Mouse (Mus musculus) liver, postnatal 0 days (tissue): ENCODE results near the gene Gpha2. TPM values are rescaled to one million over a fixed set of nuclear protein-coding genes. Genes with fewer than 3 reads are reported as not detected.

Experiments used
- ATAC-seq: fragments of 200-750 bp; cut with Nextera tagmentation; 2 replicates; pipeline ENCODE4 v1.8.0; 2017; ENCODE audit warnings: mild to moderate bottlenecking, moderate library complexity
- DNase-seq: peaks from one replicate; pipeline ENCODE4 v3.0.0-alpha.2; 2016
- H3K27ac ChIP-seq: fragments of 300-500 bp; sonication (generic); 2 replicates; pipeline ENCODE4 v1.5.1; 2014; ENCODE audit warnings: antibody characterized with exemption, moderate library complexity, mild to moderate bottlenecking, low read depth
- H3K27me3 ChIP-seq: fragments of 300-500 bp; sonication (generic); 2 replicates; pipeline ENCODE4 v1.6.1; 2014; ENCODE audit warnings: low read length, control low read depth, mixed read lengths; ENCODE audit not compliant: insufficient read depth
- H3K36me3 ChIP-seq: fragments of 300-500 bp; sonication (generic); replicated peaks from 2 replicates; pipeline ENCODE4 v1.6.1; 2014; ENCODE audit warnings: mild to moderate bottlenecking, control low read depth, low read length, moderate library complexity, mixed read lengths; ENCODE audit not compliant: insufficient read depth
- H3K4me1 ChIP-seq: fragments of 300-500 bp; sonication (generic); 2 replicates; pipeline ENCODE4 v1.6.1; 2014; ENCODE audit warnings: antibody characterized with exemption, mild to moderate bottlenecking, control low read depth; ENCODE audit not compliant: insufficient read depth
- H3K4me2 ChIP-seq: fragments of 300-500 bp; sonication (generic); 2 replicates; pipeline ENCODE4 v1.6.1; 2014; ENCODE audit warnings: low read depth, mild to moderate bottlenecking, low read length, moderate library complexity, mixed read lengths
- H3K4me3 ChIP-seq: fragments of 300-500 bp; sonication (generic); 2 replicates; pipeline ENCODE4 v1.5.1; 2014; ENCODE audit warnings: low read depth, low read length
- H3K9ac ChIP-seq: fragments of 300-500 bp; sonication (generic); replicated peaks from 2 replicates; pipeline ENCODE4 v1.6.1; 2014; ENCODE audit warnings: mild to moderate bottlenecking, moderate library complexity
- H3K9me3 ChIP-seq: fragments of 300-500 bp; sonication (generic); 2 replicates; pipeline ENCODE4 v1.6.1; 2016; ENCODE audit warnings: mild to moderate bottlenecking, control low read depth, low read length, mixed read lengths
- CTCF ChIP-seq: sonication (generic); IDR thresholded peaks from 2 replicates; pipeline ENCODE4 v1.5.1; 2016; ENCODE audit warnings: antibody characterized with exemption, low read depth
- EP300 ChIP-seq: IDR thresholded peaks from 2 replicates; pipeline ENCODE4 v1.6.1; 2016; ENCODE audit warnings: antibody characterized with exemption, low read depth, mild to moderate bottlenecking
- WGBS: fragments of 180-500 bp; shearing (Covaris S2); extraction: QIAGEN DNeasy Blood & Tissue Kit; methylation state at CpG from one replicate; pipeline ENCODE4 v1.1.7; 2014; ENCODE audit not compliant: insufficient replicate concordance; 5-methylcytosine and 5-hydroxymethylcytosine counted together
- polyA plus RNA-seq: library from polyadenylated mRNA; unstranded; fragments of >200 nt; fragmentation: Nextera tagmentation; extraction: Ambion mirVana; gene quantifications from 2 replicates; pipeline ENCODE4 v1.2.1, GENCODE M21; 2015

Gpha2 gene
- polyA plus RNA-seq, 1 experiment from 2014 or later: not detected

DNA sequence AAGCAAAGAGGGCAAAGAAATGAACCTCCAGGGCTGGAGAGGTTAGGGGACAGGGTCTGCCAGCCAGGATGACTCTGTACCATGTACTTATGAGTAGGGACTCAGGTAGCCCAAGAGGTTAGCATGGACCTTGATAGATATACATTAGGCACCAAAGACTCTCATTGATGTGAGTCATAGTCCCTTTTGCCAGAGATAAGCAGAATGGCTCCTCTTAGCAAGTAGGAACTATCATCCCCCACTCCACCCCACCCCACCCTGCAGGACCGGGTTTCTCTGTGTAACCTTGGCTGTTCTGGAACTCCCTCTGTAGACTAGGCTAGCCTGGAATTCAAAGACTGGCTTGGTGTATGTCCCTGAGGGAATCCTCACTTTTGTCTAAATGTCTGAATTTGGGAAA is 14.0 kb downstream of the Gpha2 start:
- H3K27me3 ChIP-seq: no peaks in the 10 kb centered on the region
- 26% methylated on average over 1 of the region's 1 CpGs for WGBS
- H3K27ac ChIP-seq: peak overlapping the region; percentile 75
- TF ChIP-seq CTCF: no peak
- no peak for TF ChIP-seq EP300
- peak overlapping the region; percentile 6; the same call in 1 of the 2 replicates for H3K9ac ChIP-seq
- H3K36me3 ChIP-seq: peaks cover 16% of the 10 kb centered on the region; the same call in 1 of the 2 replicates
- peak overlapping the region; percentile 45 for H3K4me2 ChIP-seq
- H3K4me1 ChIP-seq: peaks cover 43% of the 10 kb centered on the region
- DNase-seq: no peak
- no peaks in the 10 kb centered on the region for H3K9me3 ChIP-seq
- ATAC-seq: no peak
- 0 out of 2 replicates have a peak overlapping the region, but pooled peaks have one; percentile 22 for H3K4me3 ChIP-seq

DNA sequence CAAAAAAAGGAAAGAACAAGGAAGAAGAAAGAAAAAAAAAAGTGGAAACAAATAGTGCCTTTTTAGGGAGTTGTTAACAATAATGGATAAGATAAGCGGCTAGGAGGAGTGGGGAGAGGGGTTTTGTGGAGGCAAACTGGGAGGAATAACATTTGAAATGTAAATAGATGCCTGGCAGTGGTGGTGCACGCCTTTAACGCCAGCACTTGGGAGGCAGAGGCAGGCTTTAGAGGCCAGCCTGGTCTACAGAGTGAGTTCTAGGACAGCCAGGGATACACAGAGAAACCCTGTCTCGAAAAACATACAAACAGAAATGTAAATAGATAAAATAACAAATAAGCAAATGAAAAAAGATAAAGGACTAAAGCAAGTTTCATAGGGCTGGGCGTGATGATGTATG is 14.5 kb downstream of the Gpha2 start:
- 44% methylated on average over 5 of the region's 5 CpGs for WGBS
- Histone ChIP-seq H3K9me3 (no peaks in the 10 kb centered on the region), H3K27ac (peak overlapping the region; percentile 75), H3K4me3 (peak overlapping the region; percentile 22), H3K4me1 (peaks cover 40% of the 10 kb centered on the region), H3K4me2 (peak overlapping the region; percentile 45), H3K27me3 (no peaks in the 10 kb centered on the region), H3K36me3 (peaks cover 16% of the 10 kb centered on the region; the same call in 1 of the 2 replicates), H3K9ac (no peak overlapping the region; the same call in 1 of the 2 replicates)
- DNase-seq: no peak
- TF ChIP-seq CTCF (no peak), EP300 (no peak)
- no peak for ATAC-seq

DNA sequence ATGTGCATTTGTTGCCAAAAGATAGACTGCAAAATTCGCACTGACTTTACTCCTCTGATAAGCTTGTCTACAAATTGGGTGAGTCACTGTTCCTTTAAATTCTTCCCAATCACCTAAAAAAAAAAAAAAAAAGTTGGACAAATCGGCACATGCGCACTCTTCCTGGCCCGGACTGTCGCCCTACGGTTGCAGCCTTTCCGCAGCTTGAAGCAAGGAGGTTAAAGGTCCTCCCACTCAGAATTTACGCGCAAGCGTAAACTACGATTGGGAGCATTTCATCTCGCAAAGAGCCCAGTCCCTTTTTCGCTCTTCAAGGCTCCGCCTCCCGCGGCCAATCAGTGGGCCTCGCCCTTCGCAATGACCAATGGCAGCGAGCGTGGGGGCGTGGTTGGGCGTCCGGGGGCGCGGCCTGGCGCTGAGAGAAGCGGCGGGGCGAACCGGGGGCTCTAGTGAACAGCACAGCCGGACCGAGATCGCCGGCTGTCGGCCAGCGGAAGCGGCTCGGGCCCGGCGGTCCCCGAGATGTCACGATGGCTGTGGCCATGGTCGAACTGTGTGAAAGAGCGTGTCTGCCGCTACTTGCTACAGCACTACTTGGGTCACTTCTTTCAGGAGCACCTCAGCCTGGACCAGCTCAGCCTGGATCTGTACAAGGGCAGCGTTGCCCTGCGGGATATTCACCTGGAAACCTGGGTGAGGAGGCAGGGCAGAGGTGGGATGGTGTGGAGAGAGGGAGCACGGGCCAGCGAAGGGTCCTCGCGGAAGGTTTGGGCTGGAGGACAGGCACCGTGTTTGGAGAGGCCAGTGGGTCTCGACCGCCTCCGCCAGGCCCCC is 15.3 kb downstream of the Gpha2 start, which contains the start of gene Atg2a:
Atg2a (plus strand) TSS at position 395 of the 834 bp plus-strand sequence.
- Histone ChIP-seq H3K4me3 (peak within 1 kb of the TSS; percentile 82), H3K9me3 (no peaks in the 10 kb centered on the region), H3K4me2 (peak within 1 kb of the TSS; percentile 78), H3K27ac (peak within 1 kb of the TSS; percentile 98), H3K4me1 (peaks cover 37% of the 10 kb centered on the region), H3K9ac (peak within 1 kb of the TSS; percentile 93), H3K27me3 (no peaks in the 10 kb centered on the region), H3K36me3 (peaks cover 24% of the 10 kb centered on the region)
- ATAC-seq: peak; percentile 92
- peak; percentile 76; the same call in 1 of the 2 replicates for TF ChIP-seq EP300
- TF ChIP-seq CTCF: no peak; the same call in 1 of the 2 replicates
- peak; percentile 99 for DNase-seq
- 1% methylated on average over 53 of the region's 55 CpGs for WGBS

DNA sequence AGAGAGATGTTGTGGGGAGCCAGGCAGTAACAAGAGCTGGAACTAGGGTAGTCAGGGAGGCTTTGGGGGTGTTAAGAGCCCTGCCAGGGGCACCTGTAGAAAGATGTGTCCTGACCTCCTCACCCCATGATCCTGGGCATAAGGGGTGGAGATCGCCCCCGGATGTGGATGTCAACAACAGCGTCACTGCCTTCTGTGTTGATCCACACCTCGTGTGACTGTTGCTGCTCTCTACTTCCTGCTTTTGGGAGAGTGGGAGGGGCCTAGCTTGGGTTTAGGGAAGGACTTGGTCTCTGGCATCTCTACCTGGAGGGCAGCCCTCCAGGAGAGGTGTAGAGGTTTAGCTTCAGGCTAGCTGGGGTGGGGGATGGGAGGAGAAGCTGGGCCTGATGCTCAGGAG is 16.1 kb downstream of the Gpha2 start:
- H3K9me3 ChIP-seq: no peaks in the 10 kb centered on the region

DNA sequence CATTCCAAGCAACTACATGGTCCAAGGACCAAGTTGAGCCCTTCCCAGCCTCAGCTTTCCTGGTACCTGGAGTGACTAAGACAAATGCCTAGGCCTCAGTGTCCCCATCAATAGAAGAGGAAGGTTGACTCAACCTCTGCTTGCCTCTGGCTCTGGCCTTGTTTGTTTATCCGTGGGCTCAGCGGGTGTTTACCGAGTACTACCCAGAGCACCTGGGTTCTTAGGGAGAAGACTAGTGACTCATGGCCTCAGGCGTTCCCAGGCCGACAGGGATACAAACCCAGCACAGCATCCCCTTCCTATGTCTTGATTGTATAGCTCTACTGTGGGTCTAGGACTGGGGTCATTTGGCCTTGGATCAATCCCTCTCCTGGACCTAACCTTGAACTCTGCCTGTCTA is 17.0 kb downstream of the Gpha2 start:
- H3K27ac ChIP-seq: peak overlapping the region; percentile 98
- no peaks in the 10 kb centered on the region for H3K9me3 ChIP-seq
- DNase-seq (no peak), ATAC-seq (no peak)
- H3K36me3 ChIP-seq: peaks cover 41% of the 10 kb centered on the region
- WGBS: 76% methylated on average over 5 of the region's 5 CpGs
- no peak for TF ChIP-seq CTCF
- TF ChIP-seq EP300: no peak
- H3K4me1 ChIP-seq: peaks cover 32% of the 10 kb centered on the region
- peak overlapping the region; percentile 93 for H3K9ac ChIP-seq
- no peaks in the 10 kb centered on the region for H3K27me3 ChIP-seq
- peak overlapping the region; percentile 82; the same call in 1 of the 2 replicates for H3K4me3 ChIP-seq
- H3K4me2 ChIP-seq: peak overlapping the region; percentile 78

More for the DNA sequence above, 16.1 kb downstream of the Gpha2 start:
- ATAC-seq (peak; percentile 65), DNase-seq (peak; percentile 83)
- Histone ChIP-seq H3K27ac (peak overlapping the region; percentile 98), H3K27me3 (no peaks in the 10 kb centered on the region), H3K9ac (peak overlapping the region; percentile 93), H3K4me1 (peaks cover 32% of the 10 kb centered on the region), H3K4me3 (peak overlapping the region; percentile 82), H3K4me2 (peak overlapping the region; percentile 78), H3K36me3 (peaks cover 31% of the 10 kb centered on the region)
- 0% methylated on average over 4 of the region's 4 CpGs for WGBS
- TF ChIP-seq EP300: no peak
- TF ChIP-seq CTCF: no peak

DNA sequence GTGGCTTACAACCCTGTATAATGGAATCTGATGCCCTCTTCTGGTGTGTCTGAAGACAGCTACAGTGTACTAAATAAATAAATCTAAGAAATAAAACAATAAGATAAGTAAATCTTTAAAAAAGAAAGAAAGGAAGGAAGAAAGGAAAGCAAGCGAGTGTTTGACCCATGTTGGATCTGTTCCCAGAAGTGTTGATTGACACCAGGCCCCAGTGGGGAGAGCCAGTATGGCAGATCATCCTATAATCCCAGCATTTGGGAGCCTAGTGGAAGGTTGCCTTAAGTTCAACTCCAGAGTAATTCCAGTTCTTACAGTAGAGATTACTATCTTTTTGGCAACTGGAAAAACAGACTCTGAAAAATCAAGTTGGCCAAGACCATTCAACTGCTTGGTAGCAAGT is 19.6 kb downstream of the Gpha2 start:
- no peaks in the 10 kb centered on the region for H3K9me3 ChIP-seq
- TF ChIP-seq EP300: no peak
- TF ChIP-seq CTCF: no peak
- H3K4me3 ChIP-seq: no peak overlapping the region
- ATAC-seq (no peak), DNase-seq (no peak)
- no peak overlapping the region for H3K9ac ChIP-seq
- WGBS: 75% methylated on average over 1 of the region's 1 CpGs
- peaks cover 57% of the 10 kb centered on the region for H3K36me3 ChIP-seq
- no peak overlapping the region for H3K4me2 ChIP-seq
- no peaks in the 10 kb centered on the region for H3K27me3 ChIP-seq
- H3K4me1 ChIP-seq: peaks cover 16% of the 10 kb centered on the region
- no peak overlapping the region for H3K27ac ChIP-seq
